Mouse (Mus musculus) splenic B cell, adult 2 months (primary cell): Measurements from ENCODE around the gene Dbil5.
"Not testable (repeated sequence)": the region's sequence is repeated elsewhere in the genome, so short reads cannot be mapped to it uniquely, and the experiment has no call there.

ENCODE experiments used
- DNase-seq: peaks from one replicate; pipeline ENCODE4 v3.0.0-alpha.2; 2011; ENCODE audit warnings: low read depth, low spot score
- H3K27me3 ChIP-seq: 2 replicates; pipeline ENCODE4 v1.6.1; 2012; ENCODE audit warnings: mild to moderate bottlenecking, low read length, moderate library complexity, mixed read lengths; ENCODE audit not compliant: control insufficient read depth, poor library complexity, insufficient read depth, severe bottlenecking
- H3K36me3 ChIP-seq: 2 replicates; pipeline ENCODE4 v1.6.1; 2012; ENCODE audit warnings: mild to moderate bottlenecking, low read length, moderate library complexity, mixed read lengths; ENCODE audit not compliant: control insufficient read depth, poor library complexity, insufficient read depth, severe bottlenecking

The Dbil5 gene

GRCm38 (mm10) chr11:76211595-76211994 is 5.8 kb upstream of the Dbil5 start:
- not testable (repeated sequence) for DNase-seq, H3K36me3 ChIP-seq, H3K27me3 ChIP-seq

DNA sequence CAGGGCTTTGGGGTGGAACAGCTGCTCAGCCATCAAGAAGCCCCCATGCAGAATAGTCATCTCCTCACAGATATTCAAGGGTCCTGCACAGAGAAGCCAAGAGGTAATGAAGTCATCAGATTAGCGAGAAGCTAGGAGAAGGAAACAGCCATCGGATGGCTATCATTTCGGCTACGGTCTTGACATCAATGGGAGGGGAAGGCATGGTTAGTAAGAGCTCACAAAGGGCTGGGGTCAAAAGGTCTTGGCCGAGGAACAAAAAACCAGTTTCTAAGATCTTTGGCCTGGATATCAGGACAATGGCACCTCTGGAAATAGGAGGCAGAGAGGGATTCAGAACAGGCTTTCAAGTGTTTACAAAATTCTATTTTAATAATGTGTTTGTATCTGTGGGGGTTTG is 3.6 kb upstream of the Dbil5 start:
- no peaks in the 10 kb centered on the region; the same call in 1 of the 2 replicates for H3K36me3 ChIP-seq
- no peaks in the 10 kb centered on the region for H3K27me3 ChIP-seq
- DNase-seq = no peak

DNA sequence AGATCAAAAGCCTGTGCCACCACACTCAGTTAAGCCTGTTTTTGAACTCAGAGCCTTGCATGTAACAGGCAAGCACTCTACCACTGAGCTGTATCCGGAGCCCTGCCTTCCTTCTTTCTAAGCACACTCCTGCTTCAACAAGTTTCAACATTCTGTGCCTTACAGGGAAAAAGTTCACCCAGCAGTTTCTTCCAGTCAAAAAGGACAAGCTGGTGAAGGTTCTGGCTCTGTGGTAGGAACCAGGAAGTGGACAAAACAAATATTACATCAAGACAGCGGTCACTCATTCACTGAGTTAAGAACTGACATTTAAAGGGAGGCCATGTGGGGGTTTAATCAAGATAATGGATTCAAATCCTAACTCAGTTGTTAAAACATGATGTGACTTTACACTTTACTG is 2.4 kb upstream of the Dbil5 start:
- DNase-seq = no peak
- Histone ChIP-seq H3K36me3 (no peaks in the 10 kb centered on the region; the same call in 1 of the 2 replicates), H3K27me3 (no peaks in the 10 kb centered on the region)

DNA sequence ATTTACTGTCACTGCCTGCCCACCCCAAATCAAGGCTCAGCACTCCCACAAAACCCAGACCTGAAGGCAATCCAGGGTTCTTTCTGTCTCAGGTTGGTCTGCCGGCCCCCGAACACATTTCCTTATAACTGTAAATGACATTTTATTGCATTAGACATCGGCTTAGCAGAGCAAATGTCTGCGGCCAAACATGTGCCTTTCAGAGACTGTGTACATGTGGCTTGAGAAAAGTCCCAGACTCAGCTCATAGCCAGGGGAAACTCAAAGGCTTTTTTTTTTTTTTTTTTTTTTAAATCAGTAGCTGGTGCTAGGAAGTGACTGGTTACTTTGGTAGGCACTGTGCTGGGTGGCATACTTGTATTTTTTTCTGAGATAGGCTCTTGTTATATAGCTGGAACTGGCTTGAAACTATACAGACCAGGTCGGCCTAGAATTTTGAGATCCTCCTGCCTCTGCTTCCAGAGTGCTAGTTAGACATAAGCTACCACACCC is 1.3 kb upstream of the Dbil5 start:
- H3K27me3 ChIP-seq = no peaks in the 10 kb centered on the region
- H3K36me3 ChIP-seq = 0 out of 2 replicates have a peak, but pooled peaks cover 2% of the 10 kb centered on the region
- DNase-seq = no peak

DNA sequence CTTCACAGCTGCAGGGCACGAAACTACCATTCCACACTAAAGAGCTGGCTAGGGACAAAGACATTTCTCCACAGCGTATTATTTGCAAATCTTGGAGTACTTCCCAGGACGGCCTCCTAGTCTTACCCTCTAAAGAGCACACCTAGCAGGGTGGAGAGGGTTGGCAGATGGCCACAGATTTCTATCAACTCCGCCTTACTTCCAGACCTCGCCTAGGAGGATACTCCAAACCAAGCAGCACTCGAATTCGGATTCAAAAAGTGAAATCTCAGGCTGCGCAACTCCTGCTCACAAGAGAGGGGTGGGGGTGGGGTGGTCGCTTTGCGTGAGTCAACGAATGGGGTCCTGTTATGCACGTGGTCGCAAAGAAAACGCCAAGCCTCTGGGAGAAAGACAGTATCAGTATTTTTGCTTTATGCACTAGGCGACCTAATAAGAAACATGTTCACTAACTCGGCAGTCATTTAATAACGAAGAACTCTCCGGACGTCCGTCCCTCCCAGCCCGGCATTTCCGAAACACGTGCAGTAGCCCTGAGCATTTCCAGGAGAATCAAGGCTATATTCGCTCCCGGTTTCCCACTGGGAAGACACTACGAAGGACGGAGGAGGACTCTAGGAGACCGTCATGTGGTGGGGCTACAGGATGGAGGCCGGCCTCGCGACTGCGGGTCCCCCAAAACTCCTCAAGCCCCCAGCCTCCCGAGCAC is 573 bp upstream of the Dbil5 start:
- DNase-seq = no peak
- 0 out of 2 replicates have a peak, but pooled peaks cover 2% of the 10 kb centered on the region for H3K36me3 ChIP-seq
- H3K27me3 ChIP-seq = no peaks in the 10 kb centered on the region

- no peak for DNase-seq
- no peaks in the 10 kb centered on the region for H3K27me3 ChIP-seq
- H3K36me3 ChIP-seq = peaks cover 8% of the 10 kb centered on the region; the same call in 1 of the 2 replicates
Observed at GRCm38 (mm10) chr11:76224631-76225030, 7.2 kb downstream of the Dbil5 start.

DNA sequence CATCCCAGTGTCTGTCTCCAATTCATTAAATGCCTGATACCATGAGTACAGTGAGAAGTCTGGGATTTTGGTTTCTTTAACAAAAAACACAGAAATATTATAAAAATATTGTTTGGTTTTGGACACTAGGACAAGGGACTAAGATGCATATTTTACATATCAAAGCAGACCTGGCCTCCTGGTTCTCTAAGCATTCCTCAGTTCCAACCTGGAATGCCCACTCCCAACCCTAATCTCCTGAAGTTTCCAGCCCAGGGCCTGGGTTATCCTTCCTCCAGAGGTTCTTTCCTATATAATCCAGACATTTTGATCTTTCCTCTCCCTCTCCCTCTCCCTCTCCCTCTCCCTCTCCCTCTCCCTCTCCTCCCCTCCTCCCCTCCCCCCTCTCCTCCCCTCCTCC is 7.6 kb downstream of the Dbil5 start:
- peaks cover 8% of the 10 kb centered on the region; the same call in 1 of the 2 replicates for H3K36me3 ChIP-seq
- no peaks in the 10 kb centered on the region for H3K27me3 ChIP-seq
- DNase-seq = no peak

GRCm38 (mm10) chr11:76236136-76236535 is 18.7 kb downstream of the Dbil5 start:
- no peak for DNase-seq
- H3K36me3 ChIP-seq = no peaks in the 10 kb centered on the region
- no peaks in the 10 kb centered on the region for H3K27me3 ChIP-seq

GRCm38 (mm10) chr11:76239750-76240149 is 22.3 kb downstream of the Dbil5 start:
- H3K36me3 ChIP-seq = no peaks in the 10 kb centered on the region
- no peaks in the 10 kb centered on the region for H3K27me3 ChIP-seq
- DNase-seq = no peak

DNA sequence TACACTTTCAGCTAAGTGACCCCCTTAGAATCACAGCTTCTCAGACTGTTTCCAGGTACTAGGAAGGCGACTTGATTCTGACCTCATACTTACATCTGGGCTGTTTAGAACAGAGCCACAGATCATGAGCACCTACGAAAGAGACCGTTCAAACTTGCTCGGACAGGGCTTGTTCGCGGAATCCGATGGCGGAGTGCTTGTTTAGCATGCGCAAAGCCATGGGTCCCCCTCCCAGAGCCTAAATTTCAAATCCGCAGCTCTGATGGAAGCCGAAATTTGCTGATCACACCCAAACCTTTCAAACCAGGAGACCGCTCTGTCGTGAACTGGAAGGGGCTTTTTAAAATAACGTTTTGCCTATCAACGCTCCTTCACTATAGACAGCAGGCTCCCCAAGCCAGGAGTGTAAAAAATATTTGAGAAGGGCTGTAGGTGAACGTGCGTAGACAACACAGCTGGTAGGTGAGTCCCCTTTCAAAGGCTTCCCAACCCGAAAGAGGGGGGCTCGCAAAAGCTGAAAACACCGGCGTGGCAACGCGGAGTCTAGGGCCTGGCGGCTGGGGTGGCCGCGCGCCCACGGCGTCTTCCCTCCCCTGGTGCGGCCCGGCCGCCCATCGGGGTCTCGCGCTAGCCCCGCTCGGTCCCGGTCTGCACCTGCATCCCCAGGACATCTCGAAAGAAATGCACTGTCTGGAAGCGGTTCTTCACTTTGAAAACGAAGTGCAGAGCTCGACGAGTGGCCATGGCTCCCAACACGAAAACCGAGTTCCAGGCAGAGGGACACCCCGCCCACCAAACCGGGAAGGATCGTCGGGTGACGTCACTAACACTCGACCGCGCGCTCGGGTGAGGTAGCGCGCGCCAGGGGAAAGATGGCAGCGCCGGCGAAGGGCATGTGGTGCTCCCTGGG is 25.7 kb downstream of the Dbil5 start, which contains the start of the genes Mrm3 and Glod4:
Gene Mrm3, plus strand, starts transcription at position 815 of the 910 bp plus-strand sequence.
Gene Glod4, minus strand, starts transcription at position 825 of the 910 bp plus-strand sequence.
- no peaks in the 10 kb centered on the region for H3K27me3 ChIP-seq
- H3K36me3 ChIP-seq = no peaks in the 10 kb centered on the region
- peak; percentile 84 for DNase-seq

- H3K36me3 ChIP-seq = no peaks in the 10 kb centered on the region
- no peak for DNase-seq
- no peaks in the 10 kb centered on the region for H3K27me3 ChIP-seq
Observed at GRCm38 (mm10) chr11:76243811-76244546, 26.6 kb downstream of the Dbil5 start.

DNA sequence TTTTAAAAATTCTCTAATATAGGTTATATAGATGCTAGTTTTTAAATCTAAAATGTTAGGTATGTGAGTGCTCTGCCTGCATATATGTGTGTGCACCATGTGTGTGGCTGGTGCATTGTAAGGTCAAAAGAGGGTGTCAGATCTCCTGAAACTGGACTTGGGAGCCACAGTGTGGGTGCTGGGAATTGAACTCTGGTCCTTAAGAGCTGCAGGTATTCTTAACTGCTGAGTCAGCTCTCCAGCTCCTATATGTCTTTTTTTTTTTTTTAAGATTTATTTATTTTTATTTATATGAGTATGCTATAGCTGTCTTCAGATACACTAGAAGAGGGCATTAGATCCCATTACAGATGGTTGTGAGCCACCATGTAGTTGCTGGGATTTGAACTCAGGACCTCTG is 29.0 kb downstream of the Dbil5 start:
- H3K27me3 ChIP-seq = no peaks in the 10 kb centered on the region

GRCm38 (mm10) chr11:76247239-76247638 is 29.8 kb downstream of the Dbil5 start:
- Histone ChIP-seq H3K36me3 (no peaks in the 10 kb centered on the region; the same call in 1 of the 2 replicates), H3K27me3 (no peaks in the 10 kb centered on the region)
- no peak for DNase-seq

More for the DNA sequence above, 29.0 kb downstream of the Dbil5 start:
- H3K36me3 ChIP-seq = no peaks in the 10 kb centered on the region; the same call in 1 of the 2 replicates
- DNase-seq = no peak

DNA sequence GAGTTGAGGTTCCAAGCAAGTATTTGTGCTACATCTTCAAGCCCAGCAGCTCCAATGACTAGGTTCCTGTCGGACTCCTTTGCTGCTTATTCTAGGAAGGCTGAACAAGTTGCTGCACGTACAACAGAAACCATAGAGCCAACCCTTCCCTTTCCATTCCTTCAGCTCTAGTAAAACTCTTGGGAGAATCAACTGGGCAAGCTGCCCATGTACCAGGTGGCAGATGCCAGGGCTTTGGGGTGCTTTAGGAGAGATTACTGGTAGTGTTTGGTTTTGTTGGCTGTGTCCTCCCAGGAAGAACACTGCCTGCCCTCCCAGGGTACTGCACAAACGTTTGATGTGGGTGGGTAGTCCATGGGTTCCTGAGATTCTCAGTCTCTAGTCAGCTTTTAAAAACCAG is 34.6 kb downstream of the Dbil5 start:
- Histone ChIP-seq H3K36me3 (no peaks in the 10 kb centered on the region; the same call in 1 of the 2 replicates), H3K27me3 (no peaks in the 10 kb centered on the region)
- no peak for DNase-seq
